Mouse (Mus musculus): ENCODE results near the gene Eva1c. TPM values are rescaled to one million over a fixed set of nuclear protein-coding genes. Genes with fewer than 3 reads are reported as not detected.

Gene Eva1c
- not detected in 2 replicates for polyA plus RNA-seq (2012; ENCODE audit: insufficient read depth, low replicate concordance)

- Histone ChIP-seq H3K36me3 (replicated peaks; ENCODE audit: low read length) (no peaks in the 10 kb centered on the region), H3K4me1 (peaks cover 24% of the 10 kb centered on the region), H3K9me3 (peaks cover 6% of the 10 kb centered on the region), H3K4me3 (replicated peaks) (no peak within 1 kb of the TSS), H3K27me3 (replicated peaks) (peaks cover 70% of the 10 kb centered on the region)
- TF ChIP-seq GATA1 (IDR thresholded peaks at IDR 0.05; ENCODE audit: borderline replicate concordance, low read length) (no peak), FLI1 (IDR thresholded peaks at IDR 0.05; ENCODE audit: low read length) (no peak)
Measured at GRCm38 (mm10) chr16:90826457-90826856, at the start of gene Eva1c. Eva1c (plus strand) TSS chr16:90826719.

GRCm38 (mm10) chr16:90779783-90780182 lies 46.7 kb upstream of the Eva1c start:
- H3K9me3 ChIP-seq = no peaks in the 10 kb centered on the region
- TF ChIP-seq FLI1 (IDR thresholded peaks at IDR 0.05; ENCODE audit: low read length) (no peak), GATA1 (IDR thresholded peaks at IDR 0.05; ENCODE audit: borderline replicate concordance, low read length) (no peak)
- H3K4me1 ChIP-seq = peaks cover 5% of the 10 kb centered on the region; the same call in 1 of the 2 replicates
- no peaks in the 10 kb centered on the region for H3K27me3 ChIP-seq (replicated peaks)
- peaks cover 97% of the 10 kb centered on the region for H3K36me3 ChIP-seq (replicated peaks; ENCODE audit: low read length)
- H3K4me3 ChIP-seq (replicated peaks) = no peak overlapping the region

GRCm38 (mm10) chr16:90783302-90783701 lies 43.2 kb upstream of the Eva1c start:
- Histone ChIP-seq H3K36me3 (replicated peaks; ENCODE audit: low read length) (peaks cover 97% of the 10 kb centered on the region), H3K4me3 (replicated peaks) (no peak overlapping the region), H3K9me3 (no peaks in the 10 kb centered on the region), H3K4me1 (no peaks in the 10 kb centered on the region), H3K27me3 (replicated peaks) (no peaks in the 10 kb centered on the region)
- no peak for TF ChIP-seq GATA1 (IDR thresholded peaks at IDR 0.05; ENCODE audit: borderline replicate concordance, low read length)

- Histone ChIP-seq H3K4me3 (replicated peaks) (no peak overlapping the region), H3K36me3 (replicated peaks; ENCODE audit: low read length) (peaks cover 97% of the 10 kb centered on the region), H3K4me1 (no peaks in the 10 kb centered on the region), H3K27me3 (replicated peaks) (no peaks in the 10 kb centered on the region), H3K9me3 (no peaks in the 10 kb centered on the region)
- TF ChIP-seq GATA1 (IDR thresholded peaks at IDR 0.05; ENCODE audit: borderline replicate concordance, low read length) (no peak), FLI1 (IDR thresholded peaks at IDR 0.05; ENCODE audit: low read length) (no peak)
Measured at GRCm38 (mm10) chr16:90785257-90785656, 41.3 kb upstream of the Eva1c start.

- Histone ChIP-seq H3K4me1 (no peaks in the 10 kb centered on the region), H3K4me3 (replicated peaks) (no peak overlapping the region), H3K9me3 (no peaks in the 10 kb centered on the region), H3K27me3 (replicated peaks) (no peaks in the 10 kb centered on the region), H3K36me3 (replicated peaks; ENCODE audit: low read length) (peaks cover 100% of the 10 kb centered on the region)
- TF ChIP-seq GATA1 (IDR thresholded peaks at IDR 0.05; ENCODE audit: borderline replicate concordance, low read length) = no peak
- TF ChIP-seq FLI1 (IDR thresholded peaks at IDR 0.05; ENCODE audit: low read length) = no peak
Measured at GRCm38 (mm10) chr16:90788580-90788979, 37.9 kb upstream of the Eva1c start.

- H3K27me3 ChIP-seq (replicated peaks) = no peaks in the 10 kb centered on the region
- no peak for TF ChIP-seq GATA1 (IDR thresholded peaks at IDR 0.05; ENCODE audit: borderline replicate concordance, low read length)
- no peak for TF ChIP-seq FLI1 (IDR thresholded peaks at IDR 0.05; ENCODE audit: low read length)
- no peak overlapping the region for H3K4me3 ChIP-seq (replicated peaks)
- no peaks in the 10 kb centered on the region for H3K9me3 ChIP-seq
- H3K4me1 ChIP-seq = no peaks in the 10 kb centered on the region
- peaks cover 96% of the 10 kb centered on the region for H3K36me3 ChIP-seq (replicated peaks; ENCODE audit: low read length)
Measured at GRCm38 (mm10) chr16:90790946-90791345, 35.6 kb upstream of the Eva1c start.

GRCm38 (mm10) chr16:90792066-90792465 lies 34.5 kb upstream of the Eva1c start:
- Histone ChIP-seq H3K27me3 (replicated peaks) (no peaks in the 10 kb centered on the region), H3K4me3 (replicated peaks) (no peak overlapping the region), H3K36me3 (replicated peaks; ENCODE audit: low read length) (peaks cover 96% of the 10 kb centered on the region), H3K4me1 (no peaks in the 10 kb centered on the region), H3K9me3 (no peaks in the 10 kb centered on the region)
- no peak for TF ChIP-seq GATA1 (IDR thresholded peaks at IDR 0.05; ENCODE audit: borderline replicate concordance, low read length)
- no peak for TF ChIP-seq FLI1 (IDR thresholded peaks at IDR 0.05; ENCODE audit: low read length)

- Histone ChIP-seq H3K9me3 (no peaks in the 10 kb centered on the region), H3K4me1 (no peaks in the 10 kb centered on the region), H3K36me3 (replicated peaks; ENCODE audit: low read length) (peaks cover 96% of the 10 kb centered on the region), H3K27me3 (replicated peaks) (no peaks in the 10 kb centered on the region), H3K4me3 (replicated peaks) (no peak overlapping the region)
- no peak for TF ChIP-seq FLI1 (IDR thresholded peaks at IDR 0.05; ENCODE audit: low read length)
- no peak for TF ChIP-seq GATA1 (IDR thresholded peaks at IDR 0.05; ENCODE audit: borderline replicate concordance, low read length)
Measured at GRCm38 (mm10) chr16:90792500-90792899, 34.0 kb upstream of the Eva1c start.

GRCm38 (mm10) chr16:90794708-90795107 lies 31.8 kb upstream of the Eva1c start:
- Histone ChIP-seq H3K4me1 (no peaks in the 10 kb centered on the region), H3K4me3 (replicated peaks) (no peak overlapping the region), H3K36me3 (replicated peaks; ENCODE audit: low read length) (peaks cover 94% of the 10 kb centered on the region), H3K9me3 (no peaks in the 10 kb centered on the region), H3K27me3 (replicated peaks) (no peaks in the 10 kb centered on the region)
- no peak for TF ChIP-seq GATA1 (IDR thresholded peaks at IDR 0.05; ENCODE audit: borderline replicate concordance, low read length)
- no peak for TF ChIP-seq FLI1 (IDR thresholded peaks at IDR 0.05; ENCODE audit: low read length)

DNA sequence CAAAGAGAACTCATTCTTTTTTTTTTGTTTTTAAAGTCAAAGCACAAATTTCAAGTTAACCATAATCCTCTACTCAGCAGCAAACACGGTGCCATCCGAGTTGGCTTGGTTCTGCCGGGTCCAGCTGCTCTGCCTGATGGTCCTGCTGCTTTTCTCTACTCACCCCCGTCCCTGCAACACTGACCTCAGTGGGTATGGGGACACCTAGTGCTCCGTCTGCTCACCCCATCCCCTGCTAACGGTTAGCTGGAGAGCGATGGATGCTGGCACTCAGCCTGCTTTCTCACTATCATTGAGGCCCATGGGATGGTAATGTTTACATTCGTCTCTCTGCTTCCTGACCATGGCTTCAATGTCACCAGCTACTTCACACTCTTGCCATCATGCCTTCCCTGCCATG lies 28.1 kb upstream of the Eva1c start:
- Histone ChIP-seq H3K4me3 (replicated peaks) (no peak overlapping the region), H3K36me3 (replicated peaks; ENCODE audit: low read length) (peaks cover 89% of the 10 kb centered on the region), H3K27me3 (replicated peaks) (no peaks in the 10 kb centered on the region), H3K4me1 (no peaks in the 10 kb centered on the region), H3K9me3 (no peaks in the 10 kb centered on the region)
- no peak for TF ChIP-seq FLI1 (IDR thresholded peaks at IDR 0.05; ENCODE audit: low read length)
- no peak for TF ChIP-seq GATA1 (IDR thresholded peaks at IDR 0.05; ENCODE audit: borderline replicate concordance, low read length)

- Histone ChIP-seq H3K27me3 (replicated peaks) (no peaks in the 10 kb centered on the region), H3K4me3 (replicated peaks) (no peak overlapping the region), H3K36me3 (replicated peaks; ENCODE audit: low read length) (peaks cover 89% of the 10 kb centered on the region), H3K9me3 (no peaks in the 10 kb centered on the region), H3K4me1 (no peaks in the 10 kb centered on the region)
- TF ChIP-seq GATA1 (IDR thresholded peaks at IDR 0.05; ENCODE audit: borderline replicate concordance, low read length) (no peak), FLI1 (IDR thresholded peaks at IDR 0.05; ENCODE audit: low read length) (no peak)
Measured at GRCm38 (mm10) chr16:90798848-90799247, 27.7 kb upstream of the Eva1c start.

Data from megakaryocyte, embryonic 14.5 days (primary cell).